Mouse (Mus musculus) limb, embryonic 12.5 days (tissue): ENCODE results near the gene Oaz3. TPM values are rescaled to one million over a fixed set of nuclear protein-coding genes. Genes with fewer than 3 reads are reported as not detected.

Experiments used
- ATAC-seq: fragments of 200-750 bp; cut with Nextera tagmentation; 2 replicates; pipeline ENCODE4 v1.8.0; 2017; ENCODE audit warnings: low read depth, moderate TSS enrichment; ENCODE audit not compliant: insufficient number of reproducible peaks, insufficient read depth, low FRiP score, low TSS enrichment
- H3K27ac ChIP-seq: fragments of 300-500 bp; sonication (generic); 2 replicates; pipeline ENCODE4 v1.5.1; 2016; ENCODE audit warnings: mild to moderate bottlenecking, moderate library complexity
- H3K27me3 ChIP-seq: fragments of 300-500 bp; sonication (generic); 2 replicates; pipeline ENCODE4 v1.6.1; 2016; ENCODE audit warnings: mild to moderate bottlenecking, moderate library complexity
- H3K36me3 ChIP-seq: fragments of 300-500 bp; sonication (generic); 2 replicates; pipeline ENCODE4 v1.6.1; 2016; ENCODE audit warnings: mild to moderate bottlenecking, moderate library complexity
- H3K4me1 ChIP-seq: fragments of 300-500 bp; sonication (generic); replicated peaks from 2 replicates; pipeline ENCODE4 v1.6.1; 2016
- H3K4me2 ChIP-seq: fragments of 300-500 bp; sonication (generic); 2 replicates; pipeline ENCODE4 v1.6.1; 2016; ENCODE audit warnings: mild to moderate bottlenecking, moderate library complexity
- H3K4me3 ChIP-seq: fragments of 300-500 bp; sonication (generic); replicated peaks from 2 replicates; pipeline ENCODE4 v1.5.1; 2016; ENCODE audit warnings: mild to moderate bottlenecking
- H3K9ac ChIP-seq: fragments of 300-500 bp; sonication (generic); replicated peaks from 2 replicates; pipeline ENCODE4 v1.6.1; 2016; ENCODE audit warnings: mild to moderate bottlenecking, moderate library complexity
- H3K9me3 ChIP-seq: fragments of 300-500 bp; sonication (generic); 2 replicates; pipeline ENCODE4 v1.6.1; 2016; ENCODE audit warnings: mild to moderate bottlenecking, moderate library complexity
- WGBS: fragments of 180-500 bp; shearing (Covaris S2); methylation state at CpG from one replicate; pipeline ENCODE4 v1.1.7; 2016; 5-methylcytosine and 5-hydroxymethylcytosine counted together
- polyA plus RNA-seq: library from polyadenylated mRNA; unstranded; fragments of >200 nt; fragmentation: Nextera tagmentation; extraction: Ambion mirVana; gene quantifications from 2 replicates; pipeline ENCODE4 v1.2.1, GENCODE M21; 2016

The Oaz3 gene
- polyA plus RNA-seq, 1 experiment from 2014 or later, result 0.34 TPM

GRCm38 (mm10) chr3:94399663-94400310 is 43.9 kb downstream of the Oaz3 start:
- 51% methylated on average over 5 of the region's 5 CpGs for WGBS

DNA sequence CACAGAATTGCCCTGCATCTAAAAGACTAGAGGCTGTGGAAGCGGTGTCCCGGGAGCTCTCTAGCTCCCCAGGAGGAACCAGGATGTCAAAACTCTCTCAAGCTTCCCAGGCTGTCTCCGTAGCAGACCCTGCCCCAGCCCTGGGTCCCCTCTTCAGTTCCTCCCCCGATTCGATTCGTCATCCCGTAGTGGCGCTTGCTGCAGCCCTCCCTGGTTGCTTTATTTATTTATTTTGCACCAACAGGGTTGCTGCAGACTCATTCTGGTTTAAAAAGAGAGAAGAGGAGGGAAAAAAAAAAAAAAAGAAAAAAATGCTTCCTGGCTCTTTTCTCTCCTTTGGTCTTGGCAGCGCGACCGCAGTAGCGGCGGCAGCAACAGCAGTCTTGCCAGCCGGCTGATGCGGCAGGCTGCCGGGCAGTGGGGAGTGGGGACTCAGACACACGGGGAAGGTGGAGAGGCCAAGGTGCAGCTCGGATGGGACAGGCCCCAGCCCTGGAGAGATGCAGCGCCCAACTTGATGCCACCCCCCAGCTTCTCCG is 44.7 kb downstream of the Oaz3 start:
- no peak for ATAC-seq
- no peaks in the 10 kb centered on the region for H3K9me3 ChIP-seq
- no peaks in the 10 kb centered on the region for H3K36me3 ChIP-seq
- no peak overlapping the region for H3K27ac ChIP-seq
- H3K4me1 ChIP-seq, result 0 out of 2 replicates have a peak, but pooled peaks cover 2% of the 10 kb centered on the region
- peaks cover 87% of the 10 kb centered on the region for H3K27me3 ChIP-seq
- H3K9ac ChIP-seq, result 0 out of 2 replicates have a peak overlapping the region, but pooled peaks have one; percentile 31
- peak overlapping the region; percentile 51 for H3K4me2 ChIP-seq
- WGBS, result 3% methylated on average over 20 of the region's 20 CpGs
- H3K4me3 ChIP-seq, result peak overlapping the region; percentile 24

More at GRCm38 (mm10) chr3:94399663-94400310, 43.9 kb downstream of the Oaz3 start:
- Histone ChIP-seq H3K36me3 (no peaks in the 10 kb centered on the region), H3K9me3 (no peaks in the 10 kb centered on the region), H3K4me2 (no peak overlapping the region), H3K27ac (no peak overlapping the region), H3K4me1 (peaks cover 7% of the 10 kb centered on the region; the same call in 1 of the 2 replicates), H3K9ac (no peak overlapping the region), H3K27me3 (peaks cover 93% of the 10 kb centered on the region), H3K4me3 (no peak overlapping the region)
- ATAC-seq, result no peak

DNA sequence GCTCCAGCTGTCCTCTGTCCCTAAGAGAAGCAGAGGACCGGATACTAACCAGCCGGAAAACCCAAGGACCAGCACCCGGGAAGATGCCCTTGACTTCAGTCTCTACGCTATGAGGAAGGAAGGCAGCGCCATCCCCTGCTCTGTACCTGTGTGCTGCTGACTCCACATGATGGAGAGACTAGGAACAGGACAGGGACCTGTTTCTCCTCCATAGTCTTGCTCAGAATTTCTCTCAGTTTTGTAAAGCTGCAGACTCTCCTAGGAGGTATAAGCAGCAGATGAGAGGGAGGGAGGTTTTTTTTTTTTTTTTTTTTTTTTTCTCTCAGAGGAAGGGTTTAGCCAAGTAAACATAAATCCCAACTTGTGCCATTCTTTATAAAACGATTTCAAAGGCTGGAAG is 45.5 kb downstream of the Oaz3 start, which contains the start of gene Lingo4:
Lingo4 (plus strand) TSS at position 301 of the 400 bp plus-strand sequence.
- no peak within 1 kb of the TSS for H3K27ac ChIP-seq
- H3K36me3 ChIP-seq, result no peaks in the 10 kb centered on the region
- H3K4me1 ChIP-seq, result 0 out of 2 replicates have a peak, but pooled peaks cover 2% of the 10 kb centered on the region
- H3K9ac ChIP-seq, result 0 out of 2 replicates have a peak within 1 kb of the TSS, but pooled peaks have one; percentile 31
- ATAC-seq, result no peak
- H3K27me3 ChIP-seq, result peaks cover 80% of the 10 kb centered on the region
- peak within 1 kb of the TSS; percentile 24 for H3K4me3 ChIP-seq
- H3K4me2 ChIP-seq, result peak within 1 kb of the TSS; percentile 51
- no peaks in the 10 kb centered on the region for H3K9me3 ChIP-seq
- WGBS, result 66% methylated on average over 6 of the region's 6 CpGs

DNA sequence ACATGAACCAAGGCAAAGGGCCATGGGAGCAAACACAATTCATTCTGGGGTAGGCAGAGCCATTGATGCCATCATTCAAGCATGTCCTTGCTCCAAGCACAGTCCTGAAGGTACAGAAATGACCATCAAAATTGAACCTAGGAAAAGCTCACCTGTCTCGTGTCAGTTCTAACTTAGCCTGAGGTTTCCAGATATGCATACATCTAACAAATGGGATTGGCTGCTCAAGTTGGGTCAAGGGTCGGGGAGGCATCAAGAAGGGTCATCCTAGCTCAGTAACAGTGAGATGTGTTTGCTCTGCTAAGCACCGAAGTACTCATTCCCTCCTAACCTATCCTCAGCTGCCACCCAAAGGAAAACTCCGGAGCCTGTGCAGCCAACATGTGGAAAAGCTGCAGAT is 46.9 kb downstream of the Oaz3 start:
- no peaks in the 10 kb centered on the region for H3K36me3 ChIP-seq
- no peak overlapping the region for H3K4me3 ChIP-seq
- no peak overlapping the region for H3K4me2 ChIP-seq
- no peak overlapping the region for H3K9ac ChIP-seq
- no peaks in the 10 kb centered on the region for H3K9me3 ChIP-seq
- WGBS, result 80% methylated on average over 4 of the region's 4 CpGs
- no peak overlapping the region for H3K27ac ChIP-seq
- ATAC-seq, result no peak
- 0 out of 2 replicates have a peak, but pooled peaks cover 2% of the 10 kb centered on the region for H3K4me1 ChIP-seq
- H3K27me3 ChIP-seq, result peaks cover 66% of the 10 kb centered on the region

DNA sequence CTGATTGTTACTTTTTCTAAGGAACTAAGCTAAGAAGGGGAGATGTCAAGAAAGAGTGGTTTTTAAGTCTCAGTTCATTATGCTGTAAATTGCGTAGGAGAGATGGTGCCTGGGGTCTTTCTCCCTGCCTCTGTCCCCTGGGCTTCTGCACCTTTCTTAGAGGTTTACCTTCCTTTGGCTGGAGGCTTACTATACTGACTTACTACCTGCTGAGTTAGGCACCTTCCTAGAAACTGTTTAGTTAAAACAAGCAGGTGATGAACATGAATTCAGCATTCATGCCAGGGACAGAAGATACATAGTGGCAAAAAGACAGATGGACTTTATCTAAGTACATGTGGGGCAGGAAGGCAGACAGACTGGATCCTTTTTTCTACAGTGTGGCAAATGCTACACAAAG is 47.4 kb downstream of the Oaz3 start:
- 72% methylated on average over 1 of the region's 1 CpGs for WGBS
- 0 out of 2 replicates have a peak, but pooled peaks cover 2% of the 10 kb centered on the region for H3K4me1 ChIP-seq
- H3K9me3 ChIP-seq, result no peaks in the 10 kb centered on the region
- H3K27ac ChIP-seq, result no peak overlapping the region
- peaks cover 61% of the 10 kb centered on the region for H3K27me3 ChIP-seq
- ATAC-seq, result no peak
- H3K9ac ChIP-seq, result no peak overlapping the region
- no peak overlapping the region for H3K4me2 ChIP-seq
- no peak overlapping the region for H3K4me3 ChIP-seq
- H3K36me3 ChIP-seq, result no peaks in the 10 kb centered on the region

GRCm38 (mm10) chr3:94393049-94393448 is 50.7 kb downstream of the Oaz3 start:
- Histone ChIP-seq H3K4me3 (no peak overlapping the region), H3K4me2 (no peak overlapping the region), H3K27ac (no peak overlapping the region), H3K27me3 (peaks cover 29% of the 10 kb centered on the region), H3K36me3 (no peaks in the 10 kb centered on the region), H3K9me3 (no peaks in the 10 kb centered on the region), H3K9ac (no peak overlapping the region), H3K4me1 (no peaks in the 10 kb centered on the region)
- ATAC-seq, result peak; percentile 63; the same call in 1 of the 2 replicates
- 66% methylated on average over 4 of the region's 4 CpGs for WGBS

GRCm38 (mm10) chr3:94392128-94392527 is 51.6 kb downstream of the Oaz3 start:
- H3K4me1 ChIP-seq, result no peaks in the 10 kb centered on the region

GRCm38 (mm10) chr3:94391001-94391400 is 52.7 kb downstream of the Oaz3 start:
- Histone ChIP-seq H3K27me3 (0 out of 2 replicates have a peak, but pooled peaks cover 14% of the 10 kb centered on the region), H3K9ac (no peak overlapping the region), H3K4me1 (no peaks in the 10 kb centered on the region), H3K27ac (no peak overlapping the region), H3K9me3 (no peaks in the 10 kb centered on the region), H3K4me3 (no peak overlapping the region), H3K36me3 (no peaks in the 10 kb centered on the region), H3K4me2 (no peak overlapping the region)
- 81% methylated on average over 5 of the region's 5 CpGs for WGBS
- no peak for ATAC-seq

More at GRCm38 (mm10) chr3:94392128-94392527, 51.6 kb downstream of the Oaz3 start:
- Histone ChIP-seq H3K4me2 (no peak overlapping the region), H3K27me3 (peaks cover 19% of the 10 kb centered on the region), H3K9me3 (no peaks in the 10 kb centered on the region), H3K9ac (no peak overlapping the region), H3K36me3 (no peaks in the 10 kb centered on the region), H3K4me3 (no peak overlapping the region), H3K27ac (no peak overlapping the region)
- ATAC-seq, result no peak
- 83% methylated on average over 2 of the region's 2 CpGs for WGBS

- Histone ChIP-seq H3K27ac (no peak overlapping the region), H3K9me3 (no peaks in the 10 kb centered on the region), H3K4me3 (no peak overlapping the region), H3K4me2 (no peak overlapping the region), H3K27me3 (0 out of 2 replicates have a peak, but pooled peaks cover 5% of the 10 kb centered on the region), H3K4me1 (no peaks in the 10 kb centered on the region), H3K9ac (no peak overlapping the region), H3K36me3 (no peaks in the 10 kb centered on the region)
- no peak for ATAC-seq
- 93% methylated on average over 16 of the region's 16 CpGs for WGBS
Observed at GRCm38 (mm10) chr3:94389420-94389819, 54.3 kb downstream of the Oaz3 start.

GRCm38 (mm10) chr3:94388047-94388446 is 55.7 kb downstream of the Oaz3 start:
- Histone ChIP-seq H3K4me1 (no peaks in the 10 kb centered on the region), H3K4me3 (no peak overlapping the region), H3K9ac (no peak overlapping the region), H3K27me3 (0 out of 2 replicates have a peak, but pooled peaks cover 5% of the 10 kb centered on the region), H3K36me3 (no peaks in the 10 kb centered on the region), H3K4me2 (no peak overlapping the region), H3K27ac (no peak overlapping the region), H3K9me3 (no peaks in the 10 kb centered on the region)
- 81% methylated on average over 5 of the region's 5 CpGs for WGBS
- ATAC-seq, result no peak

DNA sequence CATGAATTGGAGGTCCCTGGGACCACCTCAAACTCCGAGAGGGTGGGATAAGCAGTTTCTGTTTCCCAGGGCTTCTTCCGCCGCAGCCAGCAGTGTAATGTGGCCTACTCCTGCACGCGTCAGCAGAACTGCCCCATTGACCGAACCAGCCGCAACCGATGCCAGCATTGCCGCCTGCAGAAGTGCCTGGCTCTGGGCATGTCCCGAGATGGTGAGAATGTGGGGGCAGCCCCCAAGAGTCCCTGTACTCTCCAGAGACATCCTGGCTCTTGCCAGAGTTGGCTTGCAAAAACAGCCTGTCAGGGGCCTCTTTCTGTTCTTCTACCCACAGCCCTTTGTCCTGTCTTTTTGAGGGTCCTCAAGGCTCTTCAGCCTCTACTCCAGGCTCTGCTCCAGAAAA is 56.3 kb downstream of the Oaz3 start:
- no peak overlapping the region for H3K4me3 ChIP-seq
- ATAC-seq, result no peak
- H3K9me3 ChIP-seq, result no peaks in the 10 kb centered on the region
- 87% methylated on average over 10 of the region's 10 CpGs for WGBS
- no peak overlapping the region for H3K4me2 ChIP-seq
- H3K36me3 ChIP-seq, result no peaks in the 10 kb centered on the region
- no peaks in the 10 kb centered on the region for H3K4me1 ChIP-seq
- 0 out of 2 replicates have a peak, but pooled peaks cover 5% of the 10 kb centered on the region for H3K27me3 ChIP-seq
- no peak overlapping the region for H3K9ac ChIP-seq
- no peak overlapping the region for H3K27ac ChIP-seq
